Mouse (Mus musculus) megakaryocyte-erythroid progenitor cell, adult 5-6 weeks (primary cell): ENCODE data around the gene Megf8. TPM values are rescaled to one million over a fixed set of nuclear protein-coding genes. Genes with fewer than 3 reads are reported as not detected.
"Not testable (repeated sequence)": the region's sequence is repeated elsewhere in the genome, so short reads cannot be mapped to it uniquely, and the experiment has no call there.

Source experiments
- ATAC-seq: replicated peaks from 2 replicates; pipeline ENCODE4 v1.8.0; 2016; ENCODE audit warnings: mild to moderate bottlenecking, inconsistent platforms; ENCODE audit not compliant: severe bottlenecking, poor library complexity, low FRiP score, low TSS enrichment
- total RNA-seq, 2 experiments: library from RNA; stranded (forward) in 1 of 2; stranded (reverse) in 1 of 2; fragments of 200-1000, 215-1000 nt in 1 of 2; fragments of >200 nt in 1 of 2; fragmentation: Nextera tagmentation in 1 of 2; gene quantifications; 2 replicates each; pipeline ENCODE4 v1.2.3; 2014 to 2017

The Megf8 gene
- total RNA-seq, 2 experiments from 2014 or later: 2.6 to 2.7 TPM

- no peak for ATAC-seq
These were observed 75.9 kb downstream of the Megf8 start for GRCm38 (mm10) chr7:25392851-25393250.

GRCm38 (mm10) chr7:25393451-25394210 lies 76.7 kb downstream of the Megf8 start:
- no peak for ATAC-seq

- ATAC-seq: no peak
These were observed 77.8 kb downstream of the Megf8 start for GRCm38 (mm10) chr7:25394754-25395153.

- peak; percentile 3; the same call in 1 of the 2 replicates for ATAC-seq
These were observed 78.2 kb downstream of the Megf8 start for GRCm38 (mm10) chr7:25395186-25395557.

DNA sequence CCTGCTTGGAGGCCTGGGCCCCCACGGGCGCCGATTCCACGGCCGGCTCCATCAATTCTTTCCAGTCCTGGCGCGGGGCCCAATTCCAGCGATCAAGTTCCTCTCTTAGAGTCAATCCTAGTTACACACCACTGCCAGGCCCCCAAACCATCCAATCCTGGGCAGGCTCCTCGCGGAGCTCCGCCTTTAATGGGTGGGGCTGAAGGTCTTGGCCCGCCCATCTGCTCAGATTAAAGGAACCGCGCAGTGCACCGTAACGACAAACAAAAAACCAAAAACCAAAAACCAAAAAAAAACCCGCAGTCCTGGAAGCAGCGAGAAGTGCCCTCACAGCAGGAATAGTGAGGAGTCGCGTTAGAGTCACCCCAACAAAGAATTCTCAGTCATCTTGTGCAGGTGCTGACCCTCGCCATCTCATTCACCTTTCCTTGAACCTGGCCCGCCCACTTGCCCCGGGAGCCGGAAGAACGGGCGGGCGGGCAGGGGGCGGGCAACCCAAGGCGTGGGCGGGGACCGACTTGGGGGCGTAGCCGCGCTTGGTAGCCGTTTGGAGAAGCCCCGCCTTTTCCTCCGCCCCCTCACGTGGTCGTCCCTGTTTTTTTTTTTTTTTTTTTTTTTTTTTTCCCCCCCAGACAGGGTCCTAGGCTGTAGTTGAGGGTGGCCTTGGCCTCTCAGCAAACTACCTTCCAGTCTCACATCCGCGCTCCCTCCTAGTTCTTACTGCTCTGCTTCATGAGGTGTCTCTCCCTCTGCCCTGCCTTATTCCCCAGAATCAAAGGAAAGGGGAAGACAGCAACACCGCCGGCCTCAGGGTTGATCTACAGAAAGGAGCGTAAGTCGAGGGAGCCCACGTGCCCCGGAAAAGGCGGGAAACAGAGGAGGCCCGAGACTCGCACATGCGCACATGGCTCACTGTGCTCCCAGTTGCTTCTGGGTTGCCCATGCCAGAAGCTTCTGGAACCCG lies 78.9 kb downstream of the Megf8 start:
- ATAC-seq: peak; percentile 93

DNA sequence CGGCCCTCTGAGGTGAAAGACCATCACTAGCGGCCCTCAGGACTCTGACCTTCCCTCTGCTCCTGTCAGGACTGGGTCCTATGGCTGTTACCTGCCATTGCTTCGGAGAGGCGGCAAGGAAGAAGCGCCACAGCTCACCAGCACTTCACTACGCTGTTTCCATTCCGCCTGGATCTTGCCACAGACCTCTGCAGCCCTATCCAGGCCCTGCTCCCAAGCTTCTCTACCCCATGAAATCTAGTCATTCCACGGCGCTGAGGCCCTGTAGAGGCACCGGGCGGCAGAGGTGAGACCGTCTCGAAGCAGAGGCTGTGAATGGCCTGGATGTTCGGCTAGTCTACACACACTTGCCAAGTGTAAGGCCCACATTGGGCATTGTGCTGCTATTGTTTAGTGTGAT lies 79.7 kb downstream of the Megf8 start:
- ATAC-seq: no peak

- no peak for ATAC-seq
These were observed 81.6 kb downstream of the Megf8 start, which contains the start of gene Lipe for GRCm38 (mm10) chr7:25398610-25399009. Gene Lipe, minus strand, starts transcription at chr7:25398710.

- not testable (repeated sequence) for ATAC-seq
These were observed 82.1 kb downstream of the Megf8 start for GRCm38 (mm10) chr7:25399028-25399427.

DNA sequence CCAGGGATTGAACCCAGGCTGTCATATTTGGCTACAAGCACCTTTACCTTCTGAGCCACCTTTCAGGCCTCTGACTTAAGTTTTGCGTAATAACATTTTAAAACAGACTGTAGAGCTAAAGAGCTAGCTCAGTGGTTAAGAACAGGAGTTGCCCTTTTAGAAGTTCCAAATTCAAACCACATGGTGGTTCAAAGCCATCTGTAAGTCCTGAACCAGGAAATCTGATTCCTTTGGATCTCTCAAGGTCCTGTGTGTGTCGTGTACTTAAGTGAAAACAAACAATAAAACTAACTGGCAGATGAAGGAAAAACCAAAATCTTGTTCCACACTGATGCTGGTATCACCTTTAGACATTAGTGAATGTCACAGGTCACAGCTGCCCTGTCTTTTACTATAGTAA lies 84.6 kb downstream of the Megf8 start:
- no peak for ATAC-seq

- no peak for ATAC-seq
These were observed 85.0 kb downstream of the Megf8 start for GRCm38 (mm10) chr7:25401986-25402385.

GRCm38 (mm10) chr7:25402671-25403101 lies 85.7 kb downstream of the Megf8 start:
- ATAC-seq: peak; percentile 90

DNA sequence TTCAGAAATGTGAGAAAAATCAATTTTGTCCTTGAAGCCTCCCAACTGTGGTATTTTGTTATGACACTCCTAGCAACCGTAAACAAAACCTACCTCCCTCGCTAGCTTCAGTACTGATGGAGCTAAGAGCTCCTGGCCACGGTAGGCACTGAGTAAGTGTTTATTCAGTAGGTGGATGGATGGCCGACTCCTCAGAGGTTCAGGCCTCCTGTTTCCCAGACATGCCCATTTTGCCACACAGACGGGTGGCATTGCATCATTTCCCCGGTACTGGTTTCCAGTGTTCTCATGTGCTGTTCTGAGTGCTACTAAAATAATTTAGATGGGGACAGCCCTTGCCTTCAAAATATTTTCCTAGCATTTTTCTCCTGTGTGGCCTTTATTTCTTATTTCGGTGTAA lies 89.5 kb downstream of the Megf8 start:
- no peak for ATAC-seq

DNA sequence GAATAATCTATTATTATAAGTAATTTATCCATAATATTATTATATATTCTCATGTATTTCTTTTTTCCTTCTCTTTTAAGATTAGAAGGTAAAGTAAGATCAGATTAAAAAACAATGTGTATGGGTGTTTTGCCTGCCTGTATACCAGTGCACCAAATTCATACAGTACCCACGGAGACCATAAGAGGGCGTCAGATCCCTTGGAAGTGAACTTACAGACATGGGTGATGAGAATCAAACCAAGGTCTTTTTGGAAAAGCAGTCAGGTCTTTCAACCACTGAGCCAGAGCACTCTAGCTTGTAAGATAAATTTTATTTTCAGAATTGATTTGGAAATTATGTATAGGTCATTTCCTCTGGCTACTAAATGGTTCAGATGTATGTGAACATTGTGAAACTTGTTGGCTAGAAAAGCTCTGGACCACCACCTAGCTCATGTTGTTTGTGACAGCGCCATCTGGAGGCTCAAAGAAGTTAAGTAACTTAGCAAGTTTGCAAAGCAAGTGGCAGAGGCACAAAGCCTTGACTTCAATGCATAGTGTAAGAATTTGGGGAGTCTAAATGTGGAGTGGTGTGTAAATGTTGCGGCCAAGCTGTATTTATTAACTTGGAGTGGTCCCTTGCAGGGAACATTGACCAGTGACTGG lies 92.3 kb downstream of the Megf8 start:
- peak; percentile 59 for ATAC-seq

DNA sequence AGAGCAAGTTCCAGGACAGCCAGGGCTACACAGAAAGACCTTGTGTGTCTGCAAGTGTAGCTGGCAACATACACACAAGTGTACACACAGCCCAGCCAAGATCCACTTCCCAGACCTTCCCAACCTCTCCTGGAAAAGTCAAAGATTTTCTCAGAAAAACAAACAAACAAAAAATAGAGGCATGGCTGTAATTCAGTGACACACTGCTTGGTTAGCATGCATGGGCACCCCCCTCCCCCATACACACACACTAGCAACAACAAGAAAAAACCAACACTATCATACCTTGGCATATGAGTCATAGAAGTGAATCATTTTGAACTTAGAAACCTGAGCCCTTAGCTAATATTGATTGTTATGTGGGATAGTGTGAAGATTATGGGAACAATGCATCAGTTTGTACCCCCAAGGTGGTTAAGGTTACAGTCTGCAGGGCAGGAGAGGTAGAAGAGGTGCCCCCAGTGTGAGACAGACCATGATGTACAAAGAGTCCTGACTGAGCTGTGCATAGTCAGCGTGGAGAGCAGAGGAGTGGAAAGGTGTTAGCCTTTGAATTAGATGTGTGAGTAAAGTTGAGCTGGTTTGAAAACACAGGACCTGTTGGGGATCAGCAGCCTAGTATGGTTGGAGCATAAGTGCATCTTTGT lies 94.1 kb downstream of the Megf8 start:
- ATAC-seq: no peak

DNA sequence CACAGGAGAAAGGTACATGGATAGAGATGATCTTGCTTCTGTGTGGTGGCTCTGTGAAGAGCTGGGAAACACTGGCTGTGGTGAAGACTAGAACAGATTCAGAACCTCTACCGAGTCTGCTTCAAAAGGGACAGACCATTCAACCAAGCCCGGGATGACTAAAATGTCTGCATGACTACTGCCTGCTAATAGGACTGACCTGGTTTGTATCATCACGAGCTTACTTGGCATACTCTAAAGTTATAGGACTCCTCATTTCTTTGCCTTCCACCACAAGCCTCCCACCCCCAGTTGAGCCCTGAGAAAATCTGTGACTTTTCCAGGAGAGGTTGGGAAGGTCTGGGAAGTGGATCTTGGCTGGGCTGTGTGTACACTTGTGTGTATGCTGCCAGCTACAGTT lies 94.9 kb downstream of the Megf8 start:
- no peak for ATAC-seq

GRCm38 (mm10) chr7:25412833-25413441 lies 96.0 kb downstream of the Megf8 start, which contains the start of gene Cxcl17:
Gene Cxcl17, minus strand, starts transcription at chr7:25412886.
- no peak for ATAC-seq
